ENCODE assay signal across 17 mouse cellular contexts in genomic region chr17:4947439-4947838, GRCm38 (mm10). TPM values are rescaled to one million over a fixed set of nuclear protein-coding genes. Genes with fewer than 3 reads are reported as not detected.
DNase-seq lines count a peak whose midpoint lies in the region; ATAC-seq and TF ChIP-seq lines count a peak whose summit lies in the region.
"Had no signal": no experiment of that assay in that cellular context is flagged by ENCODE, and none has a peak within 500 bp of the region (broad histone marks: within the 10 kb centered on the region; RNA-seq: fewer than 3 reads in every experiment).

No protein-coding gene starts in this region.

- H3K9ac ChIP-seq in lung, embryonic 14.5 days, result no peak overlapping the region
- H3K9ac ChIP-seq in stomach, embryonic 16.5 days (ENCODE audit: low read length), result no peak overlapping the region
- no peak overlapping the region for H3K9ac ChIP-seq in neural tube, embryonic 15.5 days (replicated peaks)
- H3K9ac ChIP-seq: forebrain, postnatal 0 days; heart, embryonic 15.5 days; hindbrain, embryonic 13.5 days; liver, embryonic 14.5 days had no signal

- H3K27ac ChIP-seq in lung, embryonic 14.5 days (ENCODE audit: low read depth), result no peak overlapping the region
- peak overlapping the region; percentile 76 for H3K27ac ChIP-seq in kidney, adult 2 months (ENCODE audit: insufficient read depth, low read depth, low read length)
- H3K27ac ChIP-seq in stomach, embryonic 16.5 days (ENCODE audit: low read length), result peak overlapping the region; percentile 64
- H3K27ac ChIP-seq in neural tube, embryonic 15.5 days (replicated peaks), result no peak overlapping the region
- H3K27ac ChIP-seq: heart, embryonic 15.5 days; hindbrain, embryonic 13.5 days; layer of hippocampus, adult 2 months; liver, embryonic 14.5 days had no signal

- peak; percentile 17 for DNase-seq in lung, embryonic 14.5 days
- no peak for DNase-seq in lung, postnatal 4 days
- peak; percentile 69 for DNase-seq in kidney, adult 2 months
- peak; percentile 14 to 33 for DNase-seq in kidney, postnatal 4 days
- no peak for DNase-seq in layer of hippocampus, postnatal 14 days (ENCODE audit: low spot score in 2 of 2)
- DNase-seq: forebrain, postnatal 0 days; gastrocnemius, postnatal 25 days; midbrain, embryonic 14.5 days; thymus, postnatal 25 days had no signal

- H3K27me3 ChIP-seq in lung, embryonic 14.5 days (ENCODE audit: insufficient read depth, low read length), result no peaks in the 10 kb centered on the region
- no peaks in the 10 kb centered on the region for H3K27me3 ChIP-seq in kidney, adult 2 months (replicated peaks; ENCODE audit: control insufficient read depth, insufficient read depth, low read length)
- H3K27me3 ChIP-seq in stomach, embryonic 16.5 days (ENCODE audit: control insufficient read depth, insufficient read depth, low read length), result no peaks in the 10 kb centered on the region
- H3K27me3 ChIP-seq in neural tube, embryonic 15.5 days (replicated peaks), result no peaks in the 10 kb centered on the region
- H3K27me3 ChIP-seq: heart, embryonic 15.5 days; hindbrain, embryonic 13.5 days had no signal

- no peak overlapping the region for H3K4me3 ChIP-seq in lung, embryonic 14.5 days (ENCODE audit: low read depth, low read length)
- no peak overlapping the region for H3K4me3 ChIP-seq in kidney, adult 2 months (ENCODE audit: insufficient read depth, low read depth, low read length)
- H3K4me3 ChIP-seq in stomach, embryonic 16.5 days (replicated peaks; ENCODE audit: low read length), result no peak overlapping the region
- H3K4me3 ChIP-seq in neural tube, embryonic 15.5 days (replicated peaks), result no peak overlapping the region
- H3K4me3 ChIP-seq: heart, embryonic 15.5 days; hindbrain, embryonic 13.5 days; layer of hippocampus, adult 2 months had no signal

- no peaks in the 10 kb centered on the region for H3K9me3 ChIP-seq in lung, embryonic 14.5 days (ENCODE audit: low read depth, low read length)
- no peaks in the 10 kb centered on the region for H3K9me3 ChIP-seq in stomach, embryonic 16.5 days (replicated peaks; ENCODE audit: control insufficient read depth, low read length)
- H3K9me3 ChIP-seq in neural tube, embryonic 15.5 days (replicated peaks), result no peaks in the 10 kb centered on the region
- H3K9me3 ChIP-seq: heart, embryonic 15.5 days; hindbrain, embryonic 13.5 days had no signal

- 41% methylated on average over 2 of the region's 2 CpGs for WGBS in lung, embryonic 14.5 days
- WGBS in kidney, adult 2 months, result 26% methylated on average over 2 of the region's 2 CpGs
- WGBS in stomach, embryonic 16.5 days, result 46% methylated on average over 2 of the region's 2 CpGs
- WGBS in neural tube, embryonic 15.5 days, result 70% methylated on average over 2 of the region's 2 CpGs

- no peaks in the 10 kb centered on the region for H3K36me3 ChIP-seq in lung, embryonic 14.5 days (ENCODE audit: insufficient read depth)
- H3K36me3 ChIP-seq in kidney, adult 2 months (ENCODE audit: control insufficient read depth, insufficient read depth, low read length), result no peaks in the 10 kb centered on the region
- H3K36me3 ChIP-seq in stomach, embryonic 16.5 days (ENCODE audit: control insufficient read depth, insufficient read depth, low read length), result no peaks in the 10 kb centered on the region
- no peaks in the 10 kb centered on the region for H3K36me3 ChIP-seq in neural tube, embryonic 15.5 days
- H3K36me3 ChIP-seq: heart, embryonic 15.5 days; hindbrain, embryonic 13.5 days had no signal

- ATAC-seq in lung, embryonic 14.5 days (ENCODE audit: insufficient read depth), result no peak
- ATAC-seq in stomach, embryonic 16.5 days (ENCODE audit: insufficient read depth, low FRiP score), result no peak
- no peak for ATAC-seq in monocyte, adult 5-6 weeks (replicated peaks; ENCODE audit: insufficient number of reproducible peaks, low FRiP score, low TSS enrichment, poor library complexity, severe bottlenecking)
- no peak for ATAC-seq in neural tube, embryonic 15.5 days (ENCODE audit: low FRiP score)
- ATAC-seq: CD4-positive, CD25-positive, alpha-beta regulatory T cell, adult 4 months; forebrain, postnatal 0 days had no signal

- H3K4me1 ChIP-seq in lung, embryonic 14.5 days (ENCODE audit: insufficient read depth), result peaks cover 13% of the 10 kb centered on the region
- H3K4me1 ChIP-seq in kidney, adult 2 months (ENCODE audit: control insufficient read depth, insufficient read depth, low read length), result peaks cover 31% of the 10 kb centered on the region
- H3K4me1 ChIP-seq in stomach, embryonic 16.5 days (ENCODE audit: control insufficient read depth, insufficient read depth, low read length), result peaks cover 19% of the 10 kb centered on the region
- peaks cover 13% of the 10 kb centered on the region for H3K4me1 ChIP-seq in neural tube, embryonic 15.5 days

- no peak overlapping the region for H3K4me2 ChIP-seq in lung, embryonic 14.5 days
- no peak overlapping the region for H3K4me2 ChIP-seq in stomach, embryonic 16.5 days (ENCODE audit: low read depth, low read length)
- no peak overlapping the region for H3K4me2 ChIP-seq in neural tube, embryonic 15.5 days

- TF ChIP-seq POLR2A in kidney, adult 2 months (IDR thresholded peaks at IDR 0.05; ENCODE audit: low read depth, low read length), result no peak

- no peak for TF ChIP-seq CTCF in lung, embryonic 14.5 days (IDR thresholded peaks at IDR 0.05; ENCODE audit: low read depth)
- no peak for TF ChIP-seq CTCF in kidney, adult 2 months (conservative IDR thresholded peaks at IDR 0.05; ENCODE audit: insufficient read depth, insufficient read length, low read depth, low read length)

RNA-seq across cellular contexts. Expression of gene Arid1b, which starts 46.7 kb away (rescaled TPM):
- polyA plus RNA-seq in lung, embryonic 14.5 days (2014; fragmentation: Nextera tagmentation; extraction: Ambion mirVana), result 17.3 and 17.4 TPM in 2 replicates
- 20.6 and 22.0 TPM in 2 replicates for polyA plus RNA-seq in kidney, adult 2 months (2012; rRNA removed)
- 9.9 and 10.5 TPM in 2 replicates for polyA plus RNA-seq in stomach, embryonic 16.5 days (2015; fragmentation: Nextera tagmentation; extraction: Ambion mirVana)
- 15.9 to 37.8 TPM (median 20.9 TPM) in 3 replicates for total RNA-seq in monocyte, adult 5-6 weeks (2017)
- polyA plus RNA-seq in neural tube, embryonic 15.5 days (2015; fragmentation: Nextera tagmentation; extraction: Ambion mirVana), result 12.5 and 13.5 TPM in 2 replicates
- 10 to 100 TPM; 83.5 to 95.2 TPM for total RNA-seq in layer of hippocampus, postnatal 14 days (2021)

Comparison
In these comparisons a context has a peak if more than half of its experiments do, and no peak if none do; other contexts are left out.
1. DNase-seq: peak in lung, embryonic 14.5 days (single experiment), kidney, adult 2 months (single experiment) and kidney, postnatal 4 days (2 of 2); none in lung, postnatal 4 days (0 of 2) and layer of hippocampus, postnatal 14 days (0 of 2).
2. H3K27ac ChIP-seq: peak in kidney, adult 2 months (single experiment) and stomach, embryonic 16.5 days (single experiment); none in lung, embryonic 14.5 days (single experiment) and neural tube, embryonic 15.5 days (single experiment).